Mouse (Mus musculus) CD4-positive, CD25-positive, alpha-beta regulatory T cell, adult 4 months (primary cell): Measurements from ENCODE around the gene Slc41a2. TPM values are rescaled to one million over a fixed set of nuclear protein-coding genes. Genes with fewer than 3 reads are reported as not detected.
"Not testable (repeated sequence)": the region's sequence is repeated elsewhere in the genome, so short reads cannot be mapped to it uniquely, and the experiment has no call there.

Experiments
- ATAC-seq: one replicate; pipeline ENCODE4 v1.8.0; 2017
- polyA plus RNA-seq, 2 experiments: library from polyadenylated mRNA; unstranded; fragments of 100-300 nt; shearing (Covaris generic); gene quantifications; one replicate each; pipeline ENCODE4 v1.2.1; 2017

The Slc41a2 gene
- polyA plus RNA-seq, 2 experiments from 2014 or later = 2.0 TPM; not detected in 1

- not testable (repeated sequence) for ATAC-seq
These were observed 14.1 kb upstream of the Slc41a2 start for GRCm38 (mm10) chr10:83351779-83352178.

- no peak for ATAC-seq
These were observed 13.0 kb upstream of the Slc41a2 start for GRCm38 (mm10) chr10:83350689-83351088.

- no peak for ATAC-seq
These were observed 9.8 kb upstream of the Slc41a2 start for GRCm38 (mm10) chr10:83347494-83347893.

GRCm38 (mm10) chr10:83346359-83346736 is 8.7 kb upstream of the Slc41a2 start:
- ATAC-seq = no peak

GRCm38 (mm10) chr10:83345693-83346358 is 8.1 kb upstream of the Slc41a2 start:
- no peak for ATAC-seq

- ATAC-seq = no peak
These were observed 6.4 kb upstream of the Slc41a2 start for GRCm38 (mm10) chr10:83343828-83344685.

GRCm38 (mm10) chr10:83343171-83343570 is 5.5 kb upstream of the Slc41a2 start:
- no peak for ATAC-seq

- no peak for ATAC-seq
These were observed 3.5 kb upstream of the Slc41a2 start for GRCm38 (mm10) chr10:83341226-83341625.

- peak; percentile 15 for ATAC-seq
These were observed 403 bp upstream of the Slc41a2 start for GRCm38 (mm10) chr10:83337971-83338598.

GRCm38 (mm10) chr10:83336336-83336735 is 1.3 kb downstream of the Slc41a2 start:
- ATAC-seq = no peak

- ATAC-seq = no peak
These were observed 5.1 kb downstream of the Slc41a2 start for GRCm38 (mm10) chr10:83332581-83332980.

- ATAC-seq = no peak
These were observed 5.9 kb downstream of the Slc41a2 start for GRCm38 (mm10) chr10:83331811-83332210.

GRCm38 (mm10) chr10:83330336-83330735 is 7.3 kb downstream of the Slc41a2 start:
- ATAC-seq = peak; percentile 98

GRCm38 (mm10) chr10:83328791-83329190 is 8.9 kb downstream of the Slc41a2 start:
- no peak for ATAC-seq

GRCm38 (mm10) chr10:83326648-83327285 is 10.9 kb downstream of the Slc41a2 start:
- no peak for ATAC-seq

- ATAC-seq = no peak
These were observed 11.8 kb downstream of the Slc41a2 start for GRCm38 (mm10) chr10:83325903-83326302.

GRCm38 (mm10) chr10:83324871-83325270 is 12.8 kb downstream of the Slc41a2 start:
- ATAC-seq = no peak

- no peak for ATAC-seq
These were observed 15.1 kb downstream of the Slc41a2 start for GRCm38 (mm10) chr10:83322551-83323100.

GRCm38 (mm10) chr10:83321528-83321927 is 16.2 kb downstream of the Slc41a2 start:
- ATAC-seq = no peak

GRCm38 (mm10) chr10:83320870-83321269 is 16.8 kb downstream of the Slc41a2 start:
- ATAC-seq = no peak

- no peak for ATAC-seq
These were observed 17.3 kb downstream of the Slc41a2 start for GRCm38 (mm10) chr10:83320396-83320795.

GRCm38 (mm10) chr10:83313033-83313432 is 24.6 kb downstream of the Slc41a2 start:
- no peak for ATAC-seq

- no peak for ATAC-seq
These were observed 27.3 kb downstream of the Slc41a2 start for GRCm38 (mm10) chr10:83310356-83310755.
